Mouse (Mus musculus) C2C12 (cell line): ENCODE measurements around the gene Cib4.

Experiments used
- CTCF ChIP-seq: IDR thresholded peaks from one replicate; pipeline ENCODE4 v1.5.1; 2011; ENCODE audit not compliant: control insufficient read depth, insufficient read depth, insufficient read length
- MAX ChIP-seq: IDR thresholded peaks from one replicate; pipeline ENCODE4 v1.6.1; 2011; ENCODE audit warnings: mild to moderate bottlenecking, control low read depth
- MYOD1 ChIP-seq: IDR thresholded peaks from one replicate; pipeline ENCODE4 v1.6.1; 2011; ENCODE audit warnings: low read depth; ENCODE audit not compliant: control insufficient read depth, insufficient read length
- USF1 ChIP-seq: IDR thresholded peaks from one replicate; pipeline ENCODE4 v1.6.1; 2011; ENCODE audit warnings: low read depth, mild to moderate bottlenecking, control low read depth, moderate library complexity

DNA sequence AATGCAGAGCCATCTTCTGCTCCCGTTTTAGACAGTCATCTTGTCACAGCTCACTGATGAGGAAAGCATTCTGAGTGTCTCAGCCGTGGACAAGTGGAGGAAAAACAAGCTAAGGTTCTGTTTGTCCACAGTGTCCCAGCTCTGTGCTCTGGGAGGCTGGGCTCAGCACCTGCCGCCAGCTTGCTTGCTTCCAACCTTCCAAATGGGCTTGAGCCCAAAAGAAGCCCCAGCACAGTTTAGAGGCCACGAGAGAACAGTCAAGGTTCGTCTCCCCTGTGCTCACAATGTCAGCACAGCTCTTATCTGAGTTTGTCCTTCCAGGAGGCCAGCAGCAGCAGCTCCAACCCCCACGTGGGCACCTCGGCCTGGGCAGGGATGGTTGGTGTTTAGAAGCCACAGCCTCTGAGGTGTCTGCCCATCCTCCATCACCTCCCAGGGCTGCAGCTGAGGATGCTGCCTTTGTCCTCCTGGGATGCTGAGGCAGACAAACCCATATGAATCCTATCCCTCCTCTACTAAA lies 9.5 kb downstream of the Cib4 start:
- TF ChIP-seq CTCF (no peak), MAX (no peak), MYOD1 (no peak), USF1 (no peak)
